Mouse (Mus musculus): ENCODE data around the gene Ciz1.

The Ciz1 gene

GRCm38 (mm10) chr2:32380001-32380500 is 27.9 kb downstream of the Ciz1 start:
- in situ Hi-C loops (cut with MboI): no loop called here

DNA sequence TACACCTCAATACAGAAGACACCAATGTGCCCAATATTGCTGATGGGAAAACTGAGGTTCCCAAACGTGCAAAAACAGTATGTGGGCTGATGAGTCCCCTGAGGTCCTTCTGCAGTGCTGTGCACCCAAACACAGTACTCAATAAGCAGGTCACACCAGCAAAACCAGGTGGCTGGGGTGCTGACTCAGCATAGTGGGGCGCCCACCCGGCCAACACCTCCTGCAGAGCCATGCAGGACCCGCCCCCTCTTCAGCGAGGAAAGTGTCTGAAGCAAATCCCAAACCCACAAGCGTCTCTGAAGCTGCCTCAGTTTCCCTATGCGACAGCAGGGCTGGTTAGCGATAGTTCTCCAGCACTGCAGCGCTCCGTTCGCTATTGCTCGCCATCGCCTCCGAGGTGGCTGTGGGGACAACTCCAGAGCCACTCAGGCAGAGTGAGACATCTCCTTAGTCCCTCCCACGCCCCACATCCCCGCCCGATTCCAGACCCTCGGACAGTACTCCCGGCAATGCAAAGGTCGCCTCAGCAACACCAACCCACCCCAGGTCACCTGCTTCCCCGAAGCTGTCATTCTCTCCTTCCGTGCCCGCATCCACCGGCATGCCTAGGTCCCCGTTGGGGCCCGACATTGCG is 29.1 kb downstream of the Ciz1 start:
- in situ Hi-C loops (cut with MboI): no loop called here

- in situ Hi-C loops (cut with MboI): no loop called here
Observed at GRCm38 (mm10) chr2:32381775-32382223, 29.7 kb downstream of the Ciz1 start, which contains the start of gene 1110008P14Rik. Gene 1110008P14Rik (minus strand): TSS chr2:32381938.

DNA sequence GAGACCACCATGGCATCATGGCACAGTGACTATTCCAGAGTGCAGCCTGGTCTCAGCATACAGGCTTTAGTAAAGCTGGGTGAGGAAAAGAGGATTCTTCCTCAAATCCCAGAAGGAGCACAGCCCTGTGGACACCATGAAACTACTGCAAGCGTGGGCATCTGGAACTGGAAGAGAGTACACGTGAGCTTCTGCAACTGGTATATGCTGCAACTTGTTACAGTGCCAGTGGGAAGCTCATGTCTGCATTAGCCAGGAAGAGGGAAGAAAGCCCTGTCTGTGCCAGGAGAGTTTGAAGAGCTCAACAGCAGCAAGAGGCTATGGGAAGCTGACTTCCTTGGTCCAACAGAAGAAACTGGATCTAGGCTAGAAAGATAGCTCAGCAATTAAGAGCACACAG is 30.6 kb downstream of the Ciz1 start:
- in situ Hi-C loops (cut with MboI): no loop called here

- in situ Hi-C loops (cut with MboI): no loop called here
Observed at GRCm38 (mm10) chr2:32387706-32388490, 35.8 kb downstream of the Ciz1 start, which contains the start of gene Lcn2. Gene Lcn2 (minus strand): TSS chr2:32388252.

GRCm38 (mm10) chr2:32389157-32389556 is 37.0 kb downstream of the Ciz1 start:
- in situ Hi-C loops (cut with MboI): no loop called here

DNA sequence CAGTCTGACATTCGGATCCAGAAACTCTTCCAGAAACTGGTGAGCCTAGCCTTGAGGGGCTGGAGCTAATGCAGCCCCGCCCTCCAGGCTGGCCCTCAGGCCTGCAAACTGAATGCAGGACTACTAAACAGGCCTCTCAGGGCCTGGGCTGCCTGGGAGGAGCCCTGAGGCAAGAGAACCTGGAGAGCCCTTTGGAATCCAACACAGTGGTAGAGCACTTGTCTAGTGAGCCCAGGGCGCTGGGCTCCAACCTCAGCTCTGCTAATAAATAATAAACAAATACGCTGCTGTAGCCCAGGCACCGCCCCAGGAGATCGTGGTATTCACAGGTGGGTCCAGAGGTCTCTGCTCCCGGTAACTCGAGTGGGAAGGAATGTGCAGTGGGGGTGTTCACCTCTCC is 38.7 kb downstream of the Ciz1 start:
- in situ Hi-C loops (cut with MboI): no loop called here

DNA sequence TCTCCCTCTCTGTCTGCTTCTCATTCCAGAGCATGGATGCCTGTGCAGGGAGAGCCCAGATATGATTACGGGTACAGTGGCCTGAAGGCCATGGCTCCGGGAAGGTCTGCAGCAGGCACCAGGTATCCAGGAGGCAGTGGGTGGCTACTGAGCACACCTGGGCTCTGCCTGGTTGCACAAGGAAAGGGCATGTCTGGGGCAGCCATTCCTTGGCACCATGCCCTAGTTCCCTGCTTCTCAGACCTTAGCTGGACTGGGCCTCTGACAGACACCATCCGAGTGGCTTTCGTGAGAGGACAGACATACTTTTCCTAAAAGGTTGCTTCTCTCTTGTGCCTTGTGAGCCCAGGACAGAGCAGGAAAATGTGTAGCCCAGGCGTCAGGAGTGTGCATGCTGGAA is 39.9 kb downstream of the Ciz1 start:
- in situ Hi-C loops (cut with MboI): no loop called here

DNA sequence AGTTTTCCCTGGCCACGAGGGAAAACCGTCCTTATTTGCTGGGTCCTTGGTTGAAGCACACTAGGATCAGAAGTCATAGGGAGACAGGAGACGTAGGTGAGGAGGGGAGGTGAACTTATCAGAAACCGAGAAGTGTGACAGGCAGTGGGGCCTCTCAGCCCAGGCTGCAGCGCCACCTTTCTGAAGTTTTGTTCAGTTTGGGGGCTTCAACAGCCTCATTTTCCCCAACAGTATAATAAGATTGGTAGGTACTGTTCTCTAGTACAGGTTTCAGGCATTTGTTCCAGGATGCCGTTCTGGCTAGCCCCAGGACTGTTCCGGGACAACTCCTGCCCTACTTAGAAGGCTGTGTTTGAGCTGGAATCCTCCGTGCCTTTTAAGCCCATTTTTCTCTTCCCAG is 42.8 kb downstream of the Ciz1 start:
- in situ Hi-C loops (cut with MboI): no loop called here

- in situ Hi-C loops (cut with MboI): no loop called here
Observed at GRCm38 (mm10) chr2:32395484-32395945, 43.4 kb downstream of the Ciz1 start, which contains the start of gene Ptges2. Gene Ptges2 (plus strand): TSS chr2:32395896.

GRCm38 (mm10) chr2:32395946-32396621 is 44.0 kb downstream of the Ciz1 start:
- in situ Hi-C loops (cut with MboI): no loop called here

- in situ Hi-C loops (cut with MboI): no loop called here
Observed at GRCm38 (mm10) chr2:32396695-32397094, 44.6 kb downstream of the Ciz1 start.

- in situ Hi-C loops (cut with MboI): no loop called here
Observed at GRCm38 (mm10) chr2:32404663-32405062, 52.5 kb downstream of the Ciz1 start.

- in situ Hi-C loops (cut with MboI): no loop called here
Observed at GRCm38 (mm10) chr2:32407144-32407824, 55.2 kb downstream of the Ciz1 start.

GRCm38 (mm10) chr2:32408429-32409424 is 56.6 kb downstream of the Ciz1 start:
- in situ Hi-C loops (cut with MboI): no loop called here

DNA sequence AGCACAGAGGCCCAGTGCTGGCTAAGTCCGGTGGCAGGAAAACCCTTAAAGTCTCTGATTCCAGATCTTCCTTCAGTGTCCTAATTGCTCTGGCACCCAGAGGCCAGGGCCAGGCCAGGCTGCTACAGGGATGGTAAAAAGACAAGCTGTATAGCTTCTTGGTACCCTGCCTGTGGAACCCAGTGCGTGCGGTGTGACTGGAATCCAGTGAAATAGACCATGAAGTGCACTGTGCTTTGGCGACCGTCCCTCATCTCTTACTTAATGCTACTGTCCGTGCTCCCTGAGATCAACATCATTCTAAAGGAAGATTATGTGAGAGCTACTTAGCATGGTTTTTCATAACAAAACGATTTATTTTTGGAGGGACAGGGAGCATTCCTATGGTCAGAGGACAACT is 59.3 kb downstream of the Ciz1 start:
- in situ Hi-C loops (cut with MboI): no loop called here

GRCm38 (mm10) chr2:32412742-32413531 is 60.8 kb downstream of the Ciz1 start:
- in situ Hi-C loops (cut with MboI): no loop called here

- in situ Hi-C loops (cut with MboI): no loop called here
Observed at GRCm38 (mm10) chr2:32413936-32414335, 61.8 kb downstream of the Ciz1 start.

DNA sequence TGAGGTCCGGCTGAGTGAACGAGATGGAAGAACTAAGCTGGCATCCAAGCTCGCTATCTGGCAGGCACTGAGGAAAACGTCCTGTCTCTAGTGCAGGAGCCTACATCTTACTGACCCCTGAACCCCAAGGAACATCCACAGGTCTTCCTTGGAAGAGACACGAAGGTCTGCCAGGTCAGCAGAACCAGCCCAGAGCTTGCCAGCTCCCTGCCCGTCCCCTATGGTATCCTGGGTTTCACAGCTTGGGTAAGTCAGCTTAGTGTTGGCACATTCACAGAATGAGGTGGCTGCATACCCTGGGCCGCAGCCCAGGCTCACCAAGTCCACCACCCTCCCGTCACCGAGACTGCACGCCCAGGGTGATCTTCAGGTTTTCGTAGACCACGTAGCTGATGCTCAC is 63.7 kb downstream of the Ciz1 start:
- in situ Hi-C loops (cut with MboI): no loop called here

- in situ Hi-C loops (cut with MboI): no loop called here
Observed at GRCm38 (mm10) chr2:32416556-32416955, 64.4 kb downstream of the Ciz1 start.
